Mouse (Mus musculus): Measurements from ENCODE around the gene Nrg4.

Gene Nrg4

DNA sequence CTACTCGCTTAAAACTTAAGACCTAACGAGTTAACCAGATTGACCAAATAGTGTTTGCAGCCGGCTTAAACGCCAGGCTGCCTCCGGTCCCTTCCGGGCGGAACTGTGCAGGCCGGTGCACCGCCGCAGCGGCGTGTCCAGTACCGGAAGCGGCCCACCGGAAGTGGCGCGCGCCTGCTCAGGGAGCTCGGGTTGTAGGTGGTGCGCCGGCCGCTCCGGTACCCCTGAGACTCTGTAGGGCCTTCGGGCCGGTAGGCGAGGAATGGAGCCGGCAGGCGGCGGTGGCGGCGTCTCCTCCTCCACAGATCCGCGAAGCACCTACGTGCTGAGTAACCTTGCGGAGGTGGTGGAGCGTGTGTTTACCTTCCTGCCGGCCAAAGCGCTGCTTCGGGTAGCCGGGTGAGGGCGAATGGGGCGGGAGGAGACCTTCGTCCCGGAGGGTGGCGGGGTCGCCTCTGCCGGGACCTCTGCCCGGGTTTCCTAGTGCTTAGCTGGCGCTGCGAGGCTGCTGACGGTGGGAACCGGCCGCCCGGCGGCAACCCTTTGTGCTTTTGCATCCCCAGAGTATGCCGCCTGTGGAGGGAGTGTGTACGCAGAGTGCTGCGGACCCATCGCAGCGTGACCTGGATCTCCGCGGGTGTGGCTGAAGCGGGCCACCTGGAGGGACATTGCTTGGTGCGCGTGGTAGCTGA is 117.7 kb downstream of the Nrg4 start, which contains the start of gene Fbxo22:
Gene Fbxo22, plus strand, starts transcription at position 136 of the 692 bp plus-strand sequence.
- peak; percentile 81 for DNase-seq

DNA sequence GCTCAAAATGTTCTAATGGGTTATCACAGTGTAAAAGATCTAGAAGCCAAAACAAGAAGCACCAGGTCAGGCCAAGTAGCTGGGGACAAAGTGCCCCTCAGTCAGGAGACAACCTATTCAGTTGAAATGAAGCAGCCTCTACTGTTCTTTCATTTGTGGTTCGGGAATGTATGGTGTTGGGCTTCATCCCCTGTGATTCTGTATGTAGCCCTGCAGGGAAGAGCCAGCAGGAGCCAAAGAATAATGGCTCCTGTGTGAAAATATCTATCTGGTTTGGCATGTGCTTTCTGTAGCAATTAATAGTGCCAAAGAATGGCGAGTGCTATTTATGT is 118.2 kb downstream of the Nrg4 start:
- DNase-seq: no peak

GRCm38 (mm10) chr9:55199348-55199747 is 127.3 kb downstream of the Nrg4 start:
- peak; percentile 82 for DNase-seq

DNA sequence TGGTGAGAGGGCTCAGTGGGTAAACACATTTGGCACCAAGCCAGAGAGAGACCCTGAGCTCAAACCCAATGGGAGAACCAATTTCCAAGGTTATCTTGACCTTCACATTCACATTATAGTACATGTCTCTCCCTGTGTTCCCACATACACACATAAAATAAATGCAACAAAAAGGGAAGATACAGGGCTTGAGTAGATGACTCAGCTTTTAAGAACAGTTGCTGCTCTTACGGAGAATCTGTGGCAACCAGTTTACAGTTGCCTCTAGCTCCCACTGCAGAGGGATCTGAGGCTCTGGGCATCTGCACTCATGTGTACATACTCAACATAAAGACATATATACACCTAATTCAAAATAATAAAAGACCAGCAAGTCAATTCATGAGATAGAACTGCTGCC is 128.4 kb downstream of the Nrg4 start:
- no peak for DNase-seq

GRCm38 (mm10) chr9:55195876-55196275 is 130.8 kb downstream of the Nrg4 start:
- no peak for DNase-seq

GRCm38 (mm10) chr9:55174235-55174634 is 152.4 kb downstream of the Nrg4 start:
- DNase-seq: no peak

GRCm38 (mm10) chr9:55172195-55172685 is 154.4 kb downstream of the Nrg4 start:
- no peak for DNase-seq

DNA sequence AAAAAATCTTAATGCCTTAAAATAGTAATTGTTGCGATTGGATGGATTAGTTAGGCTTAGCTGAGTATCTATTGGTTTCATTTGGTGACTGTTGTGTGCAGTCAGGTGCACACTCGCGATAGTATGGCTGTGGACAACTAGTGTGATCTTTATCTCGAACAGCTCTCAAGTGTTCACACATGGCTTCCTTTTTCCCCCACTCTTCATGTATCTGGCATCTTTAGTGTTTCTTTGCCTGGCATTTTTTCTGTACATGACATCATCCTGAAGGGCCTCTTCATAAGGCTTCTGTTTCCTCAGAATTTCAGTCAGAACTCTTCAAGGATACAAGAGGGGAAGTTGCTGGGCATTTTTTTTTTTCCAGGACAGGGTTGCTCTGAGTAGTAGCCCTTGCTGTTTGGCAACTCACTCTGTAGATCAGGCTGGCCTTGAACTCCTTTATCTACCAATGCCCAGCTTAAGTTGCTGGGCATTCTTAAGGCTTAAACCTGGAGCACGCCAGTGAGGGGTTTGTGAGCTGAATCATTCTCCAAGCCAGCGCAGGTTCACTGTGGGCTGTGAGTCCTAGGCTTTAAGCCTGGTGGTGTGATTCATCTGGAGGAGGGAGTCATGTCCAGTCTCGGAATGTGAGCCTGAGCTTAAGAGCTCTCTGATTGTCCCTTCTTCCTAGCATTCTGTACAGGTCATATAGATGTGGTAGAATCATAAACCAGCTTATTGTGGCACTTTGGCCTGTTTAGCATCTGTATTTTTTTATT is 155.8 kb downstream of the Nrg4 start:
- DNase-seq: no peak

All from cerebellum, adult 9-10 months (tissue).